Mouse (Mus musculus): ENCODE measurements around the gene Plaa. TPM values are rescaled to one million over a fixed set of nuclear protein-coding genes. Genes with fewer than 3 reads are reported as not detected.

Plaa gene
- polyA plus RNA-seq, 1 experiment from 2014 or later = 92.9 TPM

DNA sequence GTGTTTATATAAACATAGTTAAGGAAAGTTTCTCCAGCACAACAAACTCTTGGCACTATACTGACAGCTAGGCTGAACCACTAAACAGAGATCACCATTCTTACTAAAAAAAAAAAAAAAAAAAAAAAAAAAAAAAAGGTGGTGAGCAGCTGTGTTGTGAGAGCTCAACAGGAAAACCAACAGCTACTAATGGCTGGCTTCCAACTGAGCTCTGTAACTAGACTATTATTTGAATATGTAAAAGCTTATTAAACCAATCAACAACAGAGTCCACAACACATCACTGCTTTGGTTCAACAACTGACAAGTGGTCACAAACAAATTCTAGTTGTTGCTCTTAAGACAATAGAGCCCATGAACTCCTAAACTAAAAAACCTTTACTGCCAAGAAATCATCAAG lies 69.8 kb downstream of the Plaa start:
- no peak for ATAC-seq (ENCODE audit: low FRiP score, low read depth)
- H3K4me3 ChIP-seq = no peak overlapping the region
- no peak overlapping the region for H3K9ac ChIP-seq
- no peak overlapping the region for H3K4me2 ChIP-seq (replicated peaks)
- H3K4me1 ChIP-seq = no peaks in the 10 kb centered on the region
- H3K9me3 ChIP-seq = no peaks in the 10 kb centered on the region
- no peak overlapping the region for H3K27ac ChIP-seq
- no peaks in the 10 kb centered on the region for H3K27me3 ChIP-seq (replicated peaks)
- no peaks in the 10 kb centered on the region; the same call in 1 of the 2 replicates for H3K36me3 ChIP-seq

DNA sequence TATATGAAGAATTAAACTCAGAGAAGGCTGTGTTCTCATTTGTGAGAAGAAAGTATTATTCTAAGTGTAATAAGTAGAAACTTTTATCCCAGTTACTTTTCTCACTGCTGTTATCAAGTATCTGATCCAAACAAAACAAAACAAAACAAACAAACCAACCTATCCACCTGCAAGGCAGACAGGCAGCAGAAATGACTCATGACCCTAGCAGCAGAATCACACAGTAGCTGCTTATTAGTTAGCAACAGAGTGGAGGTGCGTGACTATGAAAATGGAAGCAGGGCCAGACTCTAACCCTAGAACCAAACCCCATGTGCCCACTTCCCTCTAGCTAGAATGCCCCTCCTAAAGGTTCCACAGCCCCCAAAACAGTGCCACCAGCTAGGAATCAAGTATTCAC lies 73.6 kb downstream of the Plaa start:
- Histone ChIP-seq H3K9me3 (no peaks in the 10 kb centered on the region), H3K27ac (no peak overlapping the region), H3K36me3 (no peaks in the 10 kb centered on the region), H3K4me1 (no peaks in the 10 kb centered on the region), H3K4me3 (no peak overlapping the region), H3K27me3 (replicated peaks) (no peaks in the 10 kb centered on the region), H3K9ac (no peak overlapping the region), H3K4me2 (replicated peaks) (no peak overlapping the region)
- ATAC-seq (ENCODE audit: low FRiP score, low read depth) = no peak
- 92% methylated on average over 1 of the region's 1 CpGs for WGBS

DNA sequence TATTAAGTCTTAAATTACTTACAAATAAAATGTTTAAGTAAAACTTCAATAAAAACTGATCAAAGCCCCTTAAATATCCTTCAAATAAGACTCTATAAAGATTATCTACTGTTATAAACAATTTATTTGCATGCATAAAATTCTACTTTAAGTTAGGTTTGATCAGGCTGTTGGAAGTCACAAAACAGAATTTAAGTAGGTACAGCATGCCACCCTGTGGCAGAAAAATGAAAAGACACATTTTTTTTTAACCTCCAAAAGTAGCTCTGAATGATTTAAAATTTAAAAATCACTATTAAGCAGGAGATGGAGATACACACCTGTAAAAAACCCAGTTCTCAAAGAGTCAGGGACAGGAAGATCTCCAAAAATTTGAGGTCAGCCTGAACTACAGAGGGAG lies 79.7 kb downstream of the Plaa start:
- no peak for ATAC-seq (ENCODE audit: low FRiP score, low read depth)
- no peak overlapping the region for H3K9ac ChIP-seq
- H3K4me3 ChIP-seq = no peak overlapping the region
- H3K27ac ChIP-seq = no peak overlapping the region
- H3K27me3 ChIP-seq (replicated peaks) = no peaks in the 10 kb centered on the region
- H3K4me1 ChIP-seq = no peaks in the 10 kb centered on the region
- no peak overlapping the region for H3K4me2 ChIP-seq (replicated peaks)
- no peaks in the 10 kb centered on the region for H3K36me3 ChIP-seq
- H3K9me3 ChIP-seq = no peaks in the 10 kb centered on the region

DNA sequence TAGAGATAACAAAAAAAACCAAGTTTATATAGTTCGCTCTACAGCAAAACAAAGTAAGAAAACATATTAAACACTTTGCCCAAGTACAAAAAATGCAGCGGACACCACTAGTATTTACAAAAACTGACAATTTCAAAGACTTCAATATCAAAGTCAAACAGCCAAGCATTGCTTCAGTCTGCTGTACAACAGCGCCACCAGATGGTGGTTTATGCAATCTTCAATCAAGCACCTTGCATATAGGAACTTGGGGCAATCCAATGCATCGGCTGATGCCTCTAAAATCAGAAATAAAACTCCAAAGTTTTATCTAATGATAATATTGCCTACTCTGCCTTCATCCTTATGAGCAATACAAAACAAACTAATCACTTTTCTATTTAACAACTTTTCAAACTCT lies 85.4 kb downstream of the Plaa start:
- Histone ChIP-seq H3K9me3 (no peaks in the 10 kb centered on the region), H3K4me2 (replicated peaks) (no peak overlapping the region), H3K36me3 (no peaks in the 10 kb centered on the region), H3K4me1 (no peaks in the 10 kb centered on the region), H3K27me3 (replicated peaks) (no peaks in the 10 kb centered on the region), H3K9ac (no peak overlapping the region), H3K27ac (no peak overlapping the region), H3K4me3 (no peak overlapping the region)
- no peak for ATAC-seq (ENCODE audit: low FRiP score, low read depth)
- 70% methylated on average over 4 of the region's 4 CpGs for WGBS

Other genes with a start within 250 kb of the Plaa start
- not detected in 2 replicates for gene Gm10306, start 46.7 kb downstream of the Plaa start, polyA plus RNA-seq (2016; fragmentation: Nextera tagmentation; extraction: Ambion mirVana)
- 34.3 and 36.8 TPM in 2 replicates for gene Caap1, start 46.4 kb downstream of the Plaa start, polyA plus RNA-seq (2016; fragmentation: Nextera tagmentation; extraction: Ambion mirVana)
- gene Ift74, start 11.2 kb upstream of the Plaa start, polyA plus RNA-seq (2016; fragmentation: Nextera tagmentation; extraction: Ambion mirVana) = 44.2 and 47.8 TPM in 2 replicates
- 0.82 and 1.1 TPM in 2 replicates for gene Lrrc19, start 46.9 kb upstream of the Plaa start, polyA plus RNA-seq (2016; fragmentation: Nextera tagmentation; extraction: Ambion mirVana)
- gene Tek, start 136.0 kb upstream of the Plaa start, polyA plus RNA-seq (2016; fragmentation: Nextera tagmentation; extraction: Ambion mirVana) = 9.4 and 9.9 TPM in 2 replicates

Measured in neural tube, embryonic 12.5 days (tissue).